Mouse (Mus musculus) liver, adult 2 months (tissue): ENCODE data around the gene Mrtfa. TPM values are rescaled to one million over a fixed set of nuclear protein-coding genes. Genes with fewer than 3 reads are reported as not detected.
"Not testable (repeated sequence)": the region's sequence is repeated elsewhere in the genome, so short reads cannot be mapped to it uniquely, and the experiment has no call there.

ENCODE experiments used
- DNase-seq: peaks from one replicate; pipeline ENCODE4 v3.0.0-alpha.2; 2011; ENCODE audit warnings: low read depth, low spot score; ENCODE audit errors: extremely low read depth
- H3K27ac ChIP-seq: fragments of 200-500 bp; replicated peaks from 2 replicates; pipeline ENCODE4 v1.5.1; 2012; ENCODE audit warnings: low read depth, mild to moderate bottlenecking, control low read depth, inconsistent platforms, low read length; ENCODE audit not compliant: insufficient read depth
- H3K27me3 ChIP-seq: fragments of 200-500 bp; 2 replicates; pipeline ENCODE4 v1.6.1; 2012; ENCODE audit warnings: mild to moderate bottlenecking, moderate library complexity, low read length, inconsistent platforms; ENCODE audit not compliant: control insufficient read depth, insufficient read depth
- H3K36me3 ChIP-seq: fragments of 200-500 bp; 2 replicates; pipeline ENCODE4 v1.6.1; 2012; ENCODE audit warnings: low read length, inconsistent platforms; ENCODE audit not compliant: control insufficient read depth, insufficient read depth
- H3K4me1 ChIP-seq: fragments of 200-500 bp; 2 replicates; pipeline ENCODE4 v1.6.1; 2011; ENCODE audit warnings: low read length; ENCODE audit not compliant: control insufficient read depth, insufficient read depth
- H3K4me3 ChIP-seq: fragments of 200-500 bp; 2 replicates; pipeline ENCODE4 v1.5.1; 2011; ENCODE audit warnings: low read depth, mild to moderate bottlenecking, control low read depth, low read length, moderate library complexity; ENCODE audit not compliant: insufficient read depth
- H3K79me2 ChIP-seq: fragments of 200-500 bp; 2 replicates; pipeline ENCODE4 v1.6.1; 2012; ENCODE audit warnings: inconsistent platforms, mild to moderate bottlenecking, low read length, moderate library complexity; ENCODE audit not compliant: control insufficient read depth, insufficient read depth
- H3K9ac ChIP-seq: fragments of 200-500 bp; 2 replicates; pipeline ENCODE4 v1.6.1; 2012; ENCODE audit warnings: low read depth, mild to moderate bottlenecking, control low read depth, inconsistent platforms, low read length
- CTCF ChIP-seq: fragments of 200-500 bp; IDR thresholded peaks from 2 replicates; pipeline ENCODE4 v1.5.1; 2011; ENCODE audit warnings: low read depth, low read length, control low read depth
- POLR2A ChIP-seq: fragments of 200-500 bp; IDR thresholded peaks from 2 replicates; pipeline ENCODE4 v1.6.1; 2011; ENCODE audit warnings: low read length, control low read depth; ENCODE audit not compliant: insufficient read depth; ENCODE audit errors: extremely low read depth
- WGBS: fragments of 180-500 bp; shearing (Covaris S2); methylation state at CpG from one replicate; pipeline ENCODE4 v1.1.7; 2018; 5-methylcytosine and 5-hydroxymethylcytosine counted together
- polyA plus RNA-seq: library from polyadenylated mRNA; depleted of rRNA; stranded (reverse); fragments of >200 nt; gene quantifications from 2 replicates; pipeline ENCODE4 v1.2.3, GENCODE M21; 2012
- total RNA-seq: library from RNA; depleted of rRNA; stranded (reverse); fragments of >200 nt; gene quantifications from 2 replicates; pipeline ENCODE4 v1.2.3, GENCODE M21; 2014

The Mrtfa gene
- total and polyA plus RNA-seq, 2 experiments = 1.0 to 5.6 TPM

GRCm38 (mm10) chr15:81225732-81226131, 35.2 kb upstream of the Mrtfa start:
- Histone ChIP-seq H3K27me3 (no peaks in the 10 kb centered on the region), H3K4me1 (peaks cover 6% of the 10 kb centered on the region), H3K9ac (no peak overlapping the region), H3K79me2 (no peaks in the 10 kb centered on the region), H3K36me3 (no peaks in the 10 kb centered on the region), H3K27ac (no peak overlapping the region), H3K4me3 (no peak overlapping the region)
- TF ChIP-seq POLR2A = no peak
- DNase-seq = no peak
- 88% methylated on average over 6 of the region's 6 CpGs for WGBS

- no peaks in the 10 kb centered on the region for H3K79me2 ChIP-seq
- DNase-seq = no peak
- H3K9ac ChIP-seq = no peak overlapping the region
- peaks cover under 1% of the 10 kb centered on the region for H3K4me1 ChIP-seq
- WGBS = 74% methylated on average over 10 of the region's 10 CpGs
- no peaks in the 10 kb centered on the region for H3K36me3 ChIP-seq
- TF ChIP-seq POLR2A (no peak), CTCF (no peak)
- no peaks in the 10 kb centered on the region for H3K27me3 ChIP-seq
- H3K4me3 ChIP-seq = no peak overlapping the region
- H3K27ac ChIP-seq = no peak overlapping the region
These were observed 34.5 kb upstream of the Mrtfa start for GRCm38 (mm10) chr15:81225016-81225415.

DNA sequence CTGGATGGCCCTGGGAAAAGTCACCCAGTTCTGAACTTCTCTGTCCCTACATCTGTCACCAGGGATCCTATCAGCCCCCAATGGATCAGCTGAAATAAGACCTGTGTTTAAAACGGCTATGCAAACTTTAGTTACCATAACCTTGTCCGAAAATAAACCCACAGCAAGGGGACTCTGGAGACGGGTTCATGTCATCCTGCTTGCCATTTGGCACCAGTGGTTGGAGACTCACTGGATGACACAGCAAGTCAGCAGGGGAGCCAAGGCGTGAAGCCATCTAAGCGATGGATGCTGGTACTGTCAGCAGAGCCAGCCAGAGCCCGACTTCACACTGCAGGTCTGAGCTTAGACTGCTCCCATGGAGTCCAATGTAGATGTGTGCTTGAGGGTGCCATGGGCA, 30.9 kb upstream of the Mrtfa start:
- TF ChIP-seq CTCF = no peak
- no peak for TF ChIP-seq POLR2A
- no peak for DNase-seq
- H3K4me1 ChIP-seq = no peaks in the 10 kb centered on the region
- H3K27me3 ChIP-seq = no peaks in the 10 kb centered on the region
- H3K27ac ChIP-seq = no peak overlapping the region
- no peaks in the 10 kb centered on the region for H3K36me3 ChIP-seq
- no peak overlapping the region for H3K4me3 ChIP-seq
- no peaks in the 10 kb centered on the region for H3K79me2 ChIP-seq
- 84% methylated on average over 6 of the region's 6 CpGs for WGBS
- H3K9ac ChIP-seq = no peak overlapping the region

GRCm38 (mm10) chr15:81220051-81220450, 29.5 kb upstream of the Mrtfa start:
- 86% methylated on average over 8 of the region's 8 CpGs for WGBS
- H3K27me3 ChIP-seq, H3K4me3 ChIP-seq, H3K9ac ChIP-seq, H3K79me2 ChIP-seq, H3K36me3 ChIP-seq, H3K27ac ChIP-seq, H3K4me1 ChIP-seq, DNase-seq: not testable (repeated sequence)

- Histone ChIP-seq H3K36me3 (no peaks in the 10 kb centered on the region), H3K27me3 (no peaks in the 10 kb centered on the region), H3K9ac (no peak overlapping the region), H3K4me3 (no peak overlapping the region), H3K27ac (no peak overlapping the region), H3K4me1 (no peaks in the 10 kb centered on the region), H3K79me2 (no peaks in the 10 kb centered on the region)
- 76% methylated on average over 6 of the region's 6 CpGs for WGBS
- TF ChIP-seq CTCF (no peak), POLR2A (no peak)
- no peak for DNase-seq
These were observed 28.5 kb upstream of the Mrtfa start for GRCm38 (mm10) chr15:81219054-81219453.

GRCm38 (mm10) chr15:81216906-81217653, 26.5 kb upstream of the Mrtfa start:
- Histone ChIP-seq H3K79me2 (no peaks in the 10 kb centered on the region), H3K4me3 (no peak overlapping the region), H3K4me1 (no peaks in the 10 kb centered on the region), H3K36me3 (no peaks in the 10 kb centered on the region), H3K27me3 (no peaks in the 10 kb centered on the region), H3K9ac (no peak overlapping the region), H3K27ac (no peak overlapping the region)
- no peak for DNase-seq
- WGBS = 87% methylated on average over 19 of the region's 19 CpGs
- TF ChIP-seq CTCF (no peak), POLR2A (no peak)
